Mouse (Mus musculus): ENCODE results near the gene Garem2. TPM values are rescaled to one million over a fixed set of nuclear protein-coding genes. Genes with fewer than 3 reads are reported as not detected.

The Garem2 gene
- total and polyA plus RNA-seq, 3 experiments: 0.21 TPM; not detected in 2

GRCm38 (mm10) chr5:30072825-30073821, 31.8 kb upstream of the Garem2 start, which contains the start of gene Tyms (continued):
- TF ChIP-seq E2F4 (IDR thresholded peaks at IDR 0.05; ENCODE audit: insufficient replicate concordance, low read depth, low read length): peak; percentile 94; the same call in 1 of the 2 replicates
- peak; percentile 76 for TF ChIP-seq USF2 (conservative IDR thresholded peaks at IDR 0.05; ENCODE audit: low read depth, low read length)
- peak; percentile 70; the same call in 1 of the 2 replicates for TF ChIP-seq ZMIZ1 (IDR thresholded peaks at IDR 0.05; ENCODE audit: low read depth, low read length)
- peak; percentile 91 for TF ChIP-seq POLR2A (IDR thresholded peaks at IDR 0.05; ENCODE audit: low read depth, low read length)

DNA sequence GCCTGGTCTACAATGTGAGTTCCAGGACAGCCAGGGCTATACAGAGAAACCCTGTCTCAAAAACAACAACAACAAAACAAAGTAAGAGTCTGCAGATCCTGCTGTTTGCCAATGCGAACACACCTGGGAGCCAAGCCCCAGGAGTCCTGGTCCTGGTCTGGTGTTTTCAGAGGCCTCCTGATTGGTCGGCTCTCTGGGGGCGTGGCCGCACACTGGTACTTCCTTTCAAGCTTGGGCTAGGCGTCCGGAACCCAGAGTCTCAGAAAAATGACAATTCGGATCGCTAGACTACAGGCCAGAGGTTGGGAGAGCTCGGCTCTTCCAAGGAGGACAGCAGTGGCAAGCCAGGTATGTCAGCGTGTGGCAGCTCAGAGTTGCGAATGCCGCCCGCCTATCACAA, 12.3 kb upstream of the Garem2 start:
- DNase-seq (ENCODE audit: extremely low read depth): peak; percentile 73

DNA sequence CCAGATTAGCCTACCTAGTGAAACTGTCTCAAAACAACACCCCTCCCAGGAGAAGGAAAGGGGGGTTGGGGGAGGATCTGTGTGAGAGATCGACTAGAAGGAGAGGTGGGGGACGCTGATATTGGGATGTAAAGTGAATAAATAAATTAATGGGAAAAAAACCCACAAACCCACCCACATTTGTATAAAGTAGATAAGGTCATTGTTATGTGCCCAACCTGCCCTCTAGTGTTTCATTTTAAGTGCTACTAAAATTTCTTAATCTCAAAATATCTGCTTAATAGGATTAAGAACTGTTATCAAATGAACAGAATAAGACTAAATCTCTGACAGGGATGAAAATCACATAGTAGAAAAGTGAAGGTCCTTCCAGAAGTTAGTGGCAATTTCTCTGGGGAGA, 10.6 kb upstream of the Garem2 start:
- Histone ChIP-seq H3K9me3 (replicated peaks; ENCODE audit: low read length) (peaks cover 9% of the 10 kb centered on the region), H3K27me3 (replicated peaks) (no peaks in the 10 kb centered on the region), H3K4me1 (ENCODE audit: control insufficient read depth in 1 of 2, insufficient read depth in 2 of 2) (peaks cover 2 to 7% of the 10 kb centered on the region in 2 experiments; a peak in 3 of 4 replicates), H3K4me2 (ENCODE audit: insufficient read depth, low read depth, poor library complexity, severe bottlenecking) (no peak overlapping the region), H3K79me2 (replicated peaks; ENCODE audit: control insufficient read depth, extremely low read depth, insufficient read depth, poor library complexity, severe bottlenecking) (no peaks in the 10 kb centered on the region), H3K36me3 (replicated peaks in 1 of 2; ENCODE audit: control insufficient read depth in 1 of 2, insufficient read depth in 1 of 2, low read length in 1 of 2) (peaks cover 5 to 23% of the 10 kb centered on the region in 2 experiments), H3K27ac (ENCODE audit: insufficient read depth, low read depth) (no peak overlapping the region), H3K4me3 (replicated peaks in 1 of 3; ENCODE audit: low read depth in 2 of 3, low read length in 2 of 3, poor library complexity in 1 of 3) (no peak overlapping the region), H3K9ac (ENCODE audit: insufficient read depth, low read depth) (no peak overlapping the region)
- DNase-seq (ENCODE audit: extremely low read depth): no peak
- TF ChIP-seq CTCF (conservative IDR thresholded peaks at IDR 0.05 in 1 of 2, IDR thresholded peaks at IDR 0.05 in 1 of 2; ENCODE audit: low read depth in 2 of 2, low read length in 2 of 2) (peak in 1 of 2 experiments; percentile 34; a peak in 2 of 4 replicates), BHLHE40 (IDR thresholded peaks at IDR 0.05; ENCODE audit: low read depth, low read length) (no peak), RAD21 (IDR thresholded peaks at IDR 0.05; ENCODE audit: low read depth, low read length) (peak; percentile 42), MAX (IDR thresholded peaks at IDR 0.05; ENCODE audit: low read length) (no peak), TBP (conservative IDR thresholded peaks at IDR 0.05; ENCODE audit: low read depth, low read length) (no peak), ETS1 (conservative IDR thresholded peaks at IDR 0.05; ENCODE audit: low read depth, low read length) (no peak), USF2 (conservative IDR thresholded peaks at IDR 0.05; ENCODE audit: low read depth, low read length) (no peak), ZNF384 (IDR thresholded peaks at IDR 0.05; ENCODE audit: low read depth, low read length) (no peak), MEF2A (IDR thresholded peaks at IDR 0.05; ENCODE audit: borderline replicate concordance, low read depth, low read length) (no peak), E2F4 (IDR thresholded peaks at IDR 0.05; ENCODE audit: insufficient replicate concordance, low read depth, low read length) (no peak), KAT2A (IDR thresholded peaks at IDR 0.05; ENCODE audit: insufficient replicate concordance, low read length) (no peak)
- in situ Hi-C loops (cut with MboI; ENCODE audit: low pct_ligation_motif_present, low pct_unique_long_range_greater_than_20kb, low sequenced_read_pairs): loop anchor here (25.0 kb wide), 2 partner anchors 282 to 682 kb away; no protein-coding TSS in a partner anchor
- dilution Hi-C loops (cut with MboI; ENCODE audit: extremely low pct_ligation_motif_present, extremely low pct_unique_long_range_greater_than_20kb, low sequenced_read_pairs): no loop called here

More for the DNA sequence above, 12.3 kb upstream of the Garem2 start:
- dilution Hi-C loops (cut with MboI; ENCODE audit: extremely low pct_ligation_motif_present, extremely low pct_unique_long_range_greater_than_20kb, low sequenced_read_pairs): no loop called here
- Histone ChIP-seq H3K9me3 (replicated peaks; ENCODE audit: low read length) (no peaks in the 10 kb centered on the region), H3K4me1 (ENCODE audit: control insufficient read depth in 1 of 2, insufficient read depth in 2 of 2) (peaks cover 0 to 4% of the 10 kb centered on the region in 2 experiments; a peak in 1 of 4 replicates), H3K27me3 (replicated peaks) (no peaks in the 10 kb centered on the region), H3K4me2 (ENCODE audit: insufficient read depth, low read depth, poor library complexity, severe bottlenecking) (no peak overlapping the region), H3K36me3 (replicated peaks in 1 of 2; ENCODE audit: control insufficient read depth in 1 of 2, insufficient read depth in 1 of 2, low read length in 1 of 2) (peaks cover 0 to 11% of the 10 kb centered on the region in 2 experiments), H3K27ac (ENCODE audit: insufficient read depth, low read depth) (no peak overlapping the region), H3K79me2 (replicated peaks; ENCODE audit: control insufficient read depth, extremely low read depth, insufficient read depth, poor library complexity, severe bottlenecking) (no peaks in the 10 kb centered on the region), H3K4me3 (replicated peaks in 1 of 3; ENCODE audit: low read depth in 2 of 3, low read length in 2 of 3, poor library complexity in 1 of 3) (peak overlapping the region; percentile 37 to 50 (median 38)), H3K9ac (ENCODE audit: insufficient read depth, low read depth) (no peak overlapping the region)
- TF ChIP-seq MXI1 (IDR thresholded peaks at IDR 0.05; ENCODE audit: low read depth, low read length): no peak
- TF ChIP-seq CHD2 (IDR thresholded peaks at IDR 0.05; ENCODE audit: low read length): no peak
- TF ChIP-seq UBTF (IDR thresholded peaks at IDR 0.05; ENCODE audit: low read depth, low read length): no peak
- no peak for TF ChIP-seq USF1 (IDR thresholded peaks at IDR 0.05; ENCODE audit: low read depth, low read length)
- in situ Hi-C loops (cut with MboI; ENCODE audit: low pct_ligation_motif_present, low pct_unique_long_range_greater_than_20kb, low sequenced_read_pairs): loop anchor here (25.0 kb wide), 2 partner anchors 280 to 680 kb away; no protein-coding TSS in a partner anchor
